Mouse (Mus musculus) embryonic fibroblast, embryonic 13.5 days (primary cell): ENCODE results near the gene Lix1l. TPM values are rescaled to one million over a fixed set of nuclear protein-coding genes. Genes with fewer than 3 reads are reported as not detected.

Experiments used
- H3K27ac ChIP-seq: 2 replicates; pipeline ENCODE4 v1.5.1; 2012; ENCODE audit warnings: low read length, control low read depth, inconsistent platforms; ENCODE audit not compliant: insufficient read depth
- H3K4me1 ChIP-seq: 2 replicates; pipeline ENCODE4 v1.6.1; 2011; ENCODE audit warnings: low read length; ENCODE audit not compliant: control insufficient read depth, insufficient read depth
- H3K4me3 ChIP-seq: 2 replicates; pipeline ENCODE4 v1.5.1; 2011; ENCODE audit warnings: mild to moderate bottlenecking, control low read depth, low read length; ENCODE audit not compliant: insufficient read depth
- CTCF ChIP-seq: IDR thresholded peaks from 2 replicates; pipeline ENCODE4 v1.5.1; 2011; ENCODE audit warnings: mild to moderate bottlenecking, control low read depth, low read length, moderate library complexity, borderline replicate concordance; ENCODE audit not compliant: insufficient read depth
- POLR2A ChIP-seq: IDR thresholded peaks from 2 replicates; pipeline ENCODE4 v1.6.1; 2011; ENCODE audit warnings: low read depth, mild to moderate bottlenecking, control low read depth, low read length, moderate library complexity
- polyA plus RNA-seq: library from polyadenylated mRNA; stranded (reverse); fragments of >200 nt; gene quantifications from 2 replicates; pipeline ENCODE4 v1.2.4, GENCODE M21; 2011; ENCODE audit warnings: low read depth; ENCODE audit not compliant: missing spikeins, insufficient read length

The Lix1l gene
- polyA plus RNA-seq, 1 experiment: 123 TPM

- Histone ChIP-seq H3K4me3 (no peak overlapping the region), H3K4me1 (peaks cover 9% of the 10 kb centered on the region), H3K27ac (peak overlapping the region; percentile 97; the same call in 1 of the 2 replicates)
- TF ChIP-seq CTCF: no peak
- no peak for TF ChIP-seq POLR2A
Observed at GRCm38 (mm10) chr3:96575272-96575984, 25.5 kb upstream of the Lix1l start.

- TF ChIP-seq POLR2A (no peak), CTCF (no peak)
- Histone ChIP-seq H3K4me1 (peaks cover 9% of the 10 kb centered on the region), H3K27ac (peak overlapping the region; percentile 97), H3K4me3 (no peak overlapping the region)
Observed at GRCm38 (mm10) chr3:96576005-96576658, 24.8 kb upstream of the Lix1l start.

GRCm38 (mm10) chr3:96576690-96577541 is 24.0 kb upstream of the Lix1l start, which contains the start of gene Gm16253:
TSS of gene Gm16253 (plus strand) at chr3:96576984.
- Histone ChIP-seq H3K4me3 (no peak within 1 kb of the TSS), H3K27ac (peak within 1 kb of the TSS; percentile 97), H3K4me1 (peaks cover 9% of the 10 kb centered on the region)
- no peak for TF ChIP-seq CTCF
- TF ChIP-seq POLR2A: no peak; the same call in 1 of the 2 replicates

- Histone ChIP-seq H3K4me3 (no peak overlapping the region), H3K27ac (peak overlapping the region; percentile 97), H3K4me1 (peaks cover 9% of the 10 kb centered on the region)
- TF ChIP-seq POLR2A (no peak), CTCF (no peak)
Observed at GRCm38 (mm10) chr3:96577566-96577965, 23.4 kb upstream of the Lix1l start.

GRCm38 (mm10) chr3:96578561-96579238 is 22.2 kb upstream of the Lix1l start:
- Histone ChIP-seq H3K4me3 (no peak overlapping the region), H3K4me1 (peaks cover 9% of the 10 kb centered on the region), H3K27ac (no peak overlapping the region)
- TF ChIP-seq POLR2A: no peak
- TF ChIP-seq CTCF: no peak

- Histone ChIP-seq H3K4me3 (no peak overlapping the region), H3K4me1 (peaks cover 9% of the 10 kb centered on the region), H3K27ac (no peak overlapping the region)
- TF ChIP-seq CTCF: no peak
- TF ChIP-seq POLR2A: no peak
Observed at GRCm38 (mm10) chr3:96579239-96579750, 21.7 kb upstream of the Lix1l start.

- H3K27ac ChIP-seq: no peak overlapping the region
- TF ChIP-seq CTCF: peak; percentile 100
- no peak for TF ChIP-seq POLR2A
- H3K4me3 ChIP-seq: no peak overlapping the region
Observed at GRCm38 (mm10) chr3:96579885-96580454, 21.0 kb upstream of the Lix1l start.

GRCm38 (mm10) chr3:96581141-96581540 is 19.8 kb upstream of the Lix1l start:
- Histone ChIP-seq H3K27ac (no peak overlapping the region), H3K4me3 (no peak overlapping the region), H3K4me1 (peaks cover 7% of the 10 kb centered on the region)
- no peak for TF ChIP-seq CTCF
- TF ChIP-seq POLR2A: no peak

More at GRCm38 (mm10) chr3:96579885-96580454, 21.0 kb upstream of the Lix1l start:
- peaks cover 9% of the 10 kb centered on the region for H3K4me1 ChIP-seq

- no peak overlapping the region for H3K27ac ChIP-seq
- no peak for TF ChIP-seq CTCF
- no peak for TF ChIP-seq POLR2A
- peaks cover 4% of the 10 kb centered on the region; the same call in 1 of the 2 replicates for H3K4me1 ChIP-seq
- H3K4me3 ChIP-seq: no peak overlapping the region
Observed at GRCm38 (mm10) chr3:96581771-96582515, 19.0 kb upstream of the Lix1l start.
